Mouse (Mus musculus) testis, adult 2 months (tissue): ENCODE measurements at regions not wholly inside any gene's neighbourhood (a gene's known extent, or its start where the extent isn't known, plus 50 kb on each side); places are given as distances from the start of the nearest gene placed in this dataset.

Source experiments
- CTCF ChIP-seq: fragments of 200-500 bp; IDR thresholded peaks from 2 replicates; pipeline ENCODE4 v1.5.1; 2012; ENCODE audit warnings: low read depth, mild to moderate bottlenecking, inconsistent platforms, low read length, moderate library complexity; ENCODE audit not compliant: control insufficient read depth, insufficient read depth, insufficient replicate concordance
- POLR2A ChIP-seq: fragments of 200-500 bp; IDR thresholded peaks from 2 replicates; pipeline ENCODE4 v1.6.1; 2012; ENCODE audit warnings: low read depth, mild to moderate bottlenecking, inconsistent platforms, low read length, moderate library complexity; ENCODE audit not compliant: control insufficient read depth

GRCm38 (mm10) chr3:143007047-143007446 lies 125.2 kb upstream of the Pkn2 start:
- TF ChIP-seq POLR2A (no peak), CTCF (no peak)
